In genomic region chr4:124575955-124576445, GRCm38 (mm10) we compare ENCODE assay signal across 9 mouse cellular contexts. TPM values are rescaled to one million over a fixed set of nuclear protein-coding genes. Genes with fewer than 3 reads are reported as not detected.
DNase-seq lines count a peak whose midpoint lies in the region; ATAC-seq and TF ChIP-seq lines count a peak whose summit lies in the region.
"Had no signal": no experiment of that assay in that cellular context is flagged by ENCODE, and none has a peak within 500 bp of the region (broad histone marks: within the 10 kb centered on the region; RNA-seq: fewer than 3 reads in every experiment).

No protein-coding gene starts in this region.

- no peak for ATAC-seq in heart, embryonic 15.5 days (replicated peaks; ENCODE audit: insufficient number of reproducible peaks, insufficient read depth, low FRiP score, low read depth)
- no peak for ATAC-seq in midbrain, embryonic 11.5 days (ENCODE audit: low FRiP score)

- no peak overlapping the region for H3K9ac ChIP-seq in heart, embryonic 15.5 days
- H3K9ac ChIP-seq in midbrain, embryonic 11.5 days (ENCODE audit: low read length) = peak overlapping the region; percentile 67; the same call in 1 of the 2 replicates
- H3K9ac ChIP-seq: liver, embryonic 14.5 days had no signal

- intact Hi-C loops in gastrocnemius, adult 2 months (cut with DNase I) = no loop called here
- intact Hi-C loops in gastrocnemius, postnatal 36 days (cut with DNase I) = no loop called here
- intact Hi-C loops in gastrocnemius, postnatal 14 days (cut with DNase I; ENCODE audit: low total_unique reads) = no loop called here

- H3K4me2 ChIP-seq in heart, embryonic 15.5 days = peak overlapping the region; percentile 88
- peak overlapping the region; percentile 80 for H3K4me2 ChIP-seq in midbrain, embryonic 11.5 days

- peaks cover 21% of the 10 kb centered on the region for H3K4me1 ChIP-seq in E14TG2a.4 (replicated peaks; ENCODE audit: low read depth, low read length)
- H3K4me1 ChIP-seq in heart, embryonic 15.5 days (replicated peaks) = peaks cover 42% of the 10 kb centered on the region
- H3K4me1 ChIP-seq in midbrain, embryonic 11.5 days (ENCODE audit: control insufficient read depth, insufficient read depth, low read length) = peaks cover 15% of the 10 kb centered on the region

- H3K4me3 ChIP-seq in gastrocnemius, adult 2 months = peak overlapping the region; percentile 66
- H3K4me3 ChIP-seq in E14TG2a.4 (replicated peaks; ENCODE audit: low read length) = peak overlapping the region; percentile 64
- H3K4me3 ChIP-seq in heart, embryonic 15.5 days = peak overlapping the region; percentile 49
- peak overlapping the region; percentile 42 for H3K4me3 ChIP-seq in midbrain, embryonic 11.5 days (ENCODE audit: low read depth, low read length)

- no peak overlapping the region; the same call in 1 of the 2 replicates for H3K27ac ChIP-seq in gastrocnemius, adult 2 months
- H3K27ac ChIP-seq in heart, embryonic 15.5 days = no peak overlapping the region
- no peak overlapping the region for H3K27ac ChIP-seq in midbrain, embryonic 11.5 days (ENCODE audit: low read depth, low read length)
- H3K27ac ChIP-seq: liver, embryonic 14.5 days had no signal

- H3K27me3 ChIP-seq in E14TG2a.4 (ENCODE audit: insufficient read depth, low read length) = peaks cover 92% of the 10 kb centered on the region
- peaks cover 57% of the 10 kb centered on the region for H3K27me3 ChIP-seq in heart, embryonic 15.5 days
- H3K27me3 ChIP-seq in midbrain, embryonic 11.5 days (ENCODE audit: control insufficient read depth, insufficient read depth, low read length) = peaks cover 19% of the 10 kb centered on the region

- WGBS in heart, embryonic 15.5 days = 7% methylated on average over 7 of the region's 7 CpGs
- WGBS in midbrain, embryonic 11.5 days = 2% methylated on average over 7 of the region's 7 CpGs

- H3K9me3 ChIP-seq in E14TG2a.4 (ENCODE audit: low read length) = peaks cover 7% of the 10 kb centered on the region
- no peaks in the 10 kb centered on the region for H3K9me3 ChIP-seq in heart, embryonic 15.5 days (replicated peaks)
- no peaks in the 10 kb centered on the region; the same call in 1 of the 2 replicates for H3K9me3 ChIP-seq in midbrain, embryonic 11.5 days (ENCODE audit: control insufficient read depth, low read length)

- no peak for TF ChIP-seq CTCF in gastrocnemius, adult 2 months (IDR thresholded peaks at IDR 0.05)
- no peak for TF ChIP-seq CTCF in E14TG2a.4 (conservative IDR thresholded peaks at IDR 0.05; ENCODE audit: low read length)

- DNase-seq in gastrocnemius, adult 2 months = no peak
- DNase-seq in gastrocnemius, postnatal 36 days = no peak
- DNase-seq in midbrain, embryonic 11.5 days (ENCODE audit: low spot score, missing footprints) = peak; percentile 91
- DNase-seq in gastrocnemius, postnatal 14 days = no peak
- no peak for DNase-seq in layer of hippocampus, postnatal 25 days (ENCODE audit: extremely low spot score in 1 of 2, low spot score in 1 of 2)
- DNase-seq in right cerebral cortex, postnatal 10 days (ENCODE audit: low spot score in 2 of 2) = no peak

- H3K36me3 ChIP-seq in E14TG2a.4 (ENCODE audit: insufficient read depth, low read length) = no peaks in the 10 kb centered on the region
- no peaks in the 10 kb centered on the region for H3K36me3 ChIP-seq in heart, embryonic 15.5 days
- H3K36me3 ChIP-seq in midbrain, embryonic 11.5 days (ENCODE audit: control insufficient read depth, insufficient read depth, low read length) = no peaks in the 10 kb centered on the region

RNA-seq across cellular contexts. Expression of gene 3100002H09Rik, which starts 34.6 kb away (rescaled TPM):
- total RNA-seq in gastrocnemius, adult 2 months (2021) = not detected
- not detected for total RNA-seq in gastrocnemius, postnatal 36 days (2021)
- 0.14 TPM in 1 of 2 replicates, not detected in the other for polyA plus RNA-seq in heart, embryonic 15.5 days (2015; fragmentation: Nextera tagmentation; extraction: Ambion mirVana)
- 0.16 TPM in 1 of 2 replicates, not detected in the other for polyA plus RNA-seq in midbrain, embryonic 11.5 days (2014; fragmentation: Nextera tagmentation; extraction: Ambion mirVana)
- not detected for total RNA-seq in gastrocnemius, postnatal 14 days (2021)
- total RNA-seq in layer of hippocampus, postnatal 25 days (2021) = 1 to 10 TPM in 1 of 2 experiments, not detected in 1; 1.6 TPM
- polyA plus RNA-seq: liver, embryonic 14.5 days had no signal
